Mouse (Mus musculus): ENCODE data around the gene Hikeshi. TPM values are rescaled to one million over a fixed set of nuclear protein-coding genes. Genes with fewer than 3 reads are reported as not detected.

The Hikeshi gene
- polyA plus RNA-seq, 1 experiment from 2014 or later, result 157 TPM

- H3K36me3 ChIP-seq (ENCODE audit: control insufficient read depth, insufficient read depth, low read length), result peaks cover 9% of the 10 kb centered on the region
- WGBS, result 85% methylated on average over 1 of the region's 1 CpGs
Observed at GRCm38 (mm10) chr7:89975571-89975970, 34.6 kb upstream of the Hikeshi start.

DNA sequence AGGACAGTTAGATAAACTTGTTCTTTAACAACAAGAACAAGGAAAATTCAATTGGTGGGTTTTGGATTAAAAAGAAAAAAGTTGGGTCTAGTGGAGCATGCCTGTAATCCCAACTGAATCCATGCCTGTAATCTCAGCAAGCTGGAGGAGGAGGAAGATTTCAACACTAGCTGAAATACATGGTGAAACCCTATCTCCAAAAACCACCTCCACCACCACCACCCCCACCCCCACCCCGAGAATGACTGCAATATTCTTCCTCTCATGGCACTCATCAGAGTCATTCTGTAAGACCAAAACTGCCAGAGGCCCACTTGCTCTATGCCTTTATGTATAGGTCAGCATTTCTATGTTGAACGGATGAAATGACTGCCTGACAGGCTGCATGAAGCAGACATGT is 26.2 kb upstream of the Hikeshi start:
- Histone ChIP-seq H3K27me3 (ENCODE audit: control insufficient read depth, insufficient read depth, low read length) (no peaks in the 10 kb centered on the region), H3K4me3 (ENCODE audit: low read depth, low read length) (no peak overlapping the region), H3K9me3 (ENCODE audit: control insufficient read depth, low read length) (no peaks in the 10 kb centered on the region), H3K9ac (ENCODE audit: low read depth, low read length) (no peak overlapping the region), H3K27ac (ENCODE audit: low read depth, low read length) (no peak overlapping the region), H3K4me1 (replicated peaks; ENCODE audit: control insufficient read depth, insufficient read depth, low read length) (no peaks in the 10 kb centered on the region), H3K36me3 (ENCODE audit: control insufficient read depth, insufficient read depth, low read length) (0 out of 2 replicates have a peak, but pooled peaks cover 2% of the 10 kb centered on the region), H3K4me2 (replicated peaks; ENCODE audit: low read depth, low read length) (no peak overlapping the region)
- DNase-seq (ENCODE audit: low spot score) (no peak), ATAC-seq (ENCODE audit: low FRiP score) (no peak)
- WGBS, result 92% methylated on average over 2 of the region's 2 CpGs

More at GRCm38 (mm10) chr7:89975571-89975970, 34.6 kb upstream of the Hikeshi start:
- ATAC-seq (ENCODE audit: low FRiP score) (no peak), DNase-seq (ENCODE audit: low spot score) (no peak)
- Histone ChIP-seq H3K4me1 (replicated peaks; ENCODE audit: control insufficient read depth, insufficient read depth, low read length) (no peaks in the 10 kb centered on the region), H3K27me3 (ENCODE audit: control insufficient read depth, insufficient read depth, low read length) (no peaks in the 10 kb centered on the region), H3K9me3 (ENCODE audit: control insufficient read depth, low read length) (no peaks in the 10 kb centered on the region), H3K27ac (ENCODE audit: low read depth, low read length) (no peak overlapping the region), H3K4me3 (ENCODE audit: low read depth, low read length) (no peak overlapping the region), H3K4me2 (replicated peaks; ENCODE audit: low read depth, low read length) (no peak overlapping the region), H3K9ac (ENCODE audit: low read depth, low read length) (no peak overlapping the region)

- no peak overlapping the region for H3K4me3 ChIP-seq (ENCODE audit: low read depth, low read length)
- 0 out of 2 replicates have a peak, but pooled peaks cover 2% of the 10 kb centered on the region for H3K36me3 ChIP-seq (ENCODE audit: control insufficient read depth, insufficient read depth, low read length)
- H3K27ac ChIP-seq (ENCODE audit: low read depth, low read length), result no peak overlapping the region
- no peaks in the 10 kb centered on the region for H3K4me1 ChIP-seq (replicated peaks; ENCODE audit: control insufficient read depth, insufficient read depth, low read length)
- H3K9me3 ChIP-seq (ENCODE audit: control insufficient read depth, low read length), result no peaks in the 10 kb centered on the region
- no peak for ATAC-seq (ENCODE audit: low FRiP score)
- no peak overlapping the region for H3K9ac ChIP-seq (ENCODE audit: low read depth, low read length)
- no peak for DNase-seq (ENCODE audit: low spot score)
- no peak overlapping the region for H3K4me2 ChIP-seq (replicated peaks; ENCODE audit: low read depth, low read length)
- H3K27me3 ChIP-seq (ENCODE audit: control insufficient read depth, insufficient read depth, low read length), result no peaks in the 10 kb centered on the region
- WGBS, result 77% methylated on average over 1 of the region's 1 CpGs
Observed at GRCm38 (mm10) chr7:89966771-89967170, 25.8 kb upstream of the Hikeshi start.

GRCm38 (mm10) chr7:89963135-89963534 is 22.1 kb upstream of the Hikeshi start:
- ATAC-seq (ENCODE audit: low FRiP score), result no peak
- H3K36me3 ChIP-seq (ENCODE audit: control insufficient read depth, insufficient read depth, low read length), result 0 out of 2 replicates have a peak, but pooled peaks cover 5% of the 10 kb centered on the region
- no peak for DNase-seq (ENCODE audit: low spot score)
- no peak overlapping the region for H3K4me2 ChIP-seq (replicated peaks; ENCODE audit: low read depth, low read length)
- no peaks in the 10 kb centered on the region for H3K4me1 ChIP-seq (replicated peaks; ENCODE audit: control insufficient read depth, insufficient read depth, low read length)
- no peak overlapping the region for H3K9ac ChIP-seq (ENCODE audit: low read depth, low read length)
- no peak overlapping the region for H3K27ac ChIP-seq (ENCODE audit: low read depth, low read length)
- no peak overlapping the region for H3K4me3 ChIP-seq (ENCODE audit: low read depth, low read length)
- no peaks in the 10 kb centered on the region for H3K9me3 ChIP-seq (ENCODE audit: control insufficient read depth, low read length)
- H3K27me3 ChIP-seq (ENCODE audit: control insufficient read depth, insufficient read depth, low read length), result no peaks in the 10 kb centered on the region

DNA sequence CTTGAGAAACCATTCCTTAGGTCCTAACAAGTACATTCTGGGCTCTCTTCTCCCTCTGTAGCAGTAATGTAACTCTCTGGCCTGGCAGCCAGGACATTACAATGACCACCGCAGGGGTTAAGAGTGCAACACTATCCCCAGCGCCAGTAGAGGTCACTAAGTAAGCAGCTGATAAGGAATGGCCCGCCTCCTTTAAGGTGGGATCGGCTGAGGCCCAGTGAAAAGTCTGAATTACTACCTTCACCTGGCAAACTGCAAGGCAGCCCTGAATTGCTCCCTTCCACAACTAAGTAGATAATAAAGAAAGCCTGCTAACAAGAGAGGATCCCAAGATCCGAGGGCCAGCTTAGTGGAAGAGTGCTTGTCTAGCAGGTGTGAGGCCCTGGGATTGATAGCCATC is 16.3 kb upstream of the Hikeshi start:
- ATAC-seq (ENCODE audit: low FRiP score), result no peak
- no peak overlapping the region for H3K4me3 ChIP-seq (ENCODE audit: low read depth, low read length)
- no peaks in the 10 kb centered on the region for H3K27me3 ChIP-seq (ENCODE audit: control insufficient read depth, insufficient read depth, low read length)
- no peak overlapping the region for H3K9ac ChIP-seq (ENCODE audit: low read depth, low read length)
- H3K27ac ChIP-seq (ENCODE audit: low read depth, low read length), result no peak overlapping the region
- 57% methylated on average over 5 of the region's 5 CpGs for WGBS
- no peaks in the 10 kb centered on the region for H3K9me3 ChIP-seq (ENCODE audit: control insufficient read depth, low read length)
- no peak for DNase-seq (ENCODE audit: low spot score)
- no peak overlapping the region for H3K4me2 ChIP-seq (replicated peaks; ENCODE audit: low read depth, low read length)
- H3K36me3 ChIP-seq (ENCODE audit: control insufficient read depth, insufficient read depth, low read length), result 0 out of 2 replicates have a peak, but pooled peaks cover 3% of the 10 kb centered on the region
- H3K4me1 ChIP-seq (replicated peaks; ENCODE audit: control insufficient read depth, insufficient read depth, low read length), result no peaks in the 10 kb centered on the region

- Histone ChIP-seq H3K4me3 (ENCODE audit: low read depth, low read length) (no peak overlapping the region), H3K4me2 (replicated peaks; ENCODE audit: low read depth, low read length) (no peak overlapping the region), H3K36me3 (ENCODE audit: control insufficient read depth, insufficient read depth, low read length) (no peaks in the 10 kb centered on the region), H3K9ac (ENCODE audit: low read depth, low read length) (no peak overlapping the region), H3K9me3 (ENCODE audit: control insufficient read depth, low read length) (no peaks in the 10 kb centered on the region), H3K27ac (ENCODE audit: low read depth, low read length) (no peak overlapping the region), H3K4me1 (replicated peaks; ENCODE audit: control insufficient read depth, insufficient read depth, low read length) (no peaks in the 10 kb centered on the region), H3K27me3 (ENCODE audit: control insufficient read depth, insufficient read depth, low read length) (no peaks in the 10 kb centered on the region)
- WGBS, result 90% methylated on average over 5 of the region's 5 CpGs
- no peak for ATAC-seq (ENCODE audit: low FRiP score)
- no peak for DNase-seq (ENCODE audit: low spot score)
Observed at GRCm38 (mm10) chr7:89954261-89954660, 13.3 kb upstream of the Hikeshi start.

DNA sequence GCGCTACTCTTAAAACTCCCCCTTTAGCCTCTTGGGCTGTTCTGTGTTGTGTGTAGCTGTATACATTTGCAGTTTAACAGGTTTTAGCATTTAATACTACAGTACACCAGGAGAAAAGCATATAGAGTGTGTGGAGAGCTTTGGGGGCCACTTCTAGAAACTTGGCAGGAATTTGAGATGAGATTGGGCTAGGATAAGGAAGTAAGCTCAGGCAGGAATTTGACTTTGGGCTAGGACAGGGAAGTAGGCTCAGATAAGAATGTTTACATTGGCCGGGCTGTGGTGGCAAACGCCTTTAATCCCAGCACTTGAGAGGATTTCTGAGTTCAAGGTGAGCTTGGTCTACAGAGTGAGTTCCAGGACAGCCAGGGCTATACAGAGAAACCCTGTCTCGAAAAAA is 8.4 kb upstream of the Hikeshi start:
- Histone ChIP-seq H3K4me3 (ENCODE audit: low read depth, low read length) (no peak overlapping the region), H3K4me1 (replicated peaks; ENCODE audit: control insufficient read depth, insufficient read depth, low read length) (no peaks in the 10 kb centered on the region), H3K4me2 (replicated peaks; ENCODE audit: low read depth, low read length) (no peak overlapping the region), H3K36me3 (ENCODE audit: control insufficient read depth, insufficient read depth, low read length) (no peaks in the 10 kb centered on the region), H3K27me3 (ENCODE audit: control insufficient read depth, insufficient read depth, low read length) (no peaks in the 10 kb centered on the region), H3K9me3 (ENCODE audit: control insufficient read depth, low read length) (no peaks in the 10 kb centered on the region), H3K9ac (ENCODE audit: low read depth, low read length) (no peak overlapping the region), H3K27ac (ENCODE audit: low read depth, low read length) (no peak overlapping the region)
- no peak for ATAC-seq (ENCODE audit: low FRiP score)
- no peak for DNase-seq (ENCODE audit: low spot score)
- WGBS, result 79% methylated on average over 4 of the region's 4 CpGs

GRCm38 (mm10) chr7:89948026-89948425 is 7.0 kb upstream of the Hikeshi start:
- 88% methylated on average over 7 of the region's 7 CpGs for WGBS
- H3K4me2 ChIP-seq (replicated peaks; ENCODE audit: low read depth, low read length), result no peak overlapping the region
- no peaks in the 10 kb centered on the region for H3K4me1 ChIP-seq (replicated peaks; ENCODE audit: control insufficient read depth, insufficient read depth, low read length)
- H3K9me3 ChIP-seq (ENCODE audit: control insufficient read depth, low read length), result no peaks in the 10 kb centered on the region
- H3K4me3 ChIP-seq (ENCODE audit: low read depth, low read length), result no peak overlapping the region
- no peak overlapping the region for H3K27ac ChIP-seq (ENCODE audit: low read depth, low read length)
- no peaks in the 10 kb centered on the region for H3K36me3 ChIP-seq (ENCODE audit: control insufficient read depth, insufficient read depth, low read length)
- ATAC-seq (ENCODE audit: low FRiP score) (no peak), DNase-seq (ENCODE audit: low spot score) (no peak)
- H3K27me3 ChIP-seq (ENCODE audit: control insufficient read depth, insufficient read depth, low read length), result no peaks in the 10 kb centered on the region
- H3K9ac ChIP-seq (ENCODE audit: low read depth, low read length), result no peak overlapping the region

GRCm38 (mm10) chr7:89939497-89940353 is 1.3 kb downstream of the Hikeshi start:
- peak; percentile 10 for DNase-seq (ENCODE audit: low spot score)
- no peak for ATAC-seq (ENCODE audit: low FRiP score)
- H3K4me1 ChIP-seq (replicated peaks; ENCODE audit: control insufficient read depth, insufficient read depth, low read length), result no peaks in the 10 kb centered on the region
- 49% methylated on average over 15 of the region's 15 CpGs for WGBS
- H3K27ac ChIP-seq (ENCODE audit: low read depth, low read length), result no peak overlapping the region
- no peaks in the 10 kb centered on the region for H3K27me3 ChIP-seq (ENCODE audit: control insufficient read depth, insufficient read depth, low read length)
- H3K4me3 ChIP-seq (ENCODE audit: low read depth, low read length), result peak overlapping the region; percentile 71
- H3K9me3 ChIP-seq (ENCODE audit: control insufficient read depth, low read length), result no peaks in the 10 kb centered on the region
- peak overlapping the region; percentile 70; the same call in 1 of the 2 replicates for H3K9ac ChIP-seq (ENCODE audit: low read depth, low read length)
- 0 out of 2 replicates have a peak, but pooled peaks cover under 1% of the 10 kb centered on the region for H3K36me3 ChIP-seq (ENCODE audit: control insufficient read depth, insufficient read depth, low read length)
- peak overlapping the region; percentile 60 for H3K4me2 ChIP-seq (replicated peaks; ENCODE audit: low read depth, low read length)

Data from hindbrain, embryonic 11.5 days (tissue).